Mouse (Mus musculus): ENCODE results near the gene Sult6b1. TPM values are rescaled to one million over a fixed set of nuclear protein-coding genes. Genes with fewer than 3 reads are reported as not detected.

The Sult6b1 gene
- total and polyA plus RNA-seq, 2 experiments from 2014 or later: 0.39 TPM; not detected in 1

DNA sequence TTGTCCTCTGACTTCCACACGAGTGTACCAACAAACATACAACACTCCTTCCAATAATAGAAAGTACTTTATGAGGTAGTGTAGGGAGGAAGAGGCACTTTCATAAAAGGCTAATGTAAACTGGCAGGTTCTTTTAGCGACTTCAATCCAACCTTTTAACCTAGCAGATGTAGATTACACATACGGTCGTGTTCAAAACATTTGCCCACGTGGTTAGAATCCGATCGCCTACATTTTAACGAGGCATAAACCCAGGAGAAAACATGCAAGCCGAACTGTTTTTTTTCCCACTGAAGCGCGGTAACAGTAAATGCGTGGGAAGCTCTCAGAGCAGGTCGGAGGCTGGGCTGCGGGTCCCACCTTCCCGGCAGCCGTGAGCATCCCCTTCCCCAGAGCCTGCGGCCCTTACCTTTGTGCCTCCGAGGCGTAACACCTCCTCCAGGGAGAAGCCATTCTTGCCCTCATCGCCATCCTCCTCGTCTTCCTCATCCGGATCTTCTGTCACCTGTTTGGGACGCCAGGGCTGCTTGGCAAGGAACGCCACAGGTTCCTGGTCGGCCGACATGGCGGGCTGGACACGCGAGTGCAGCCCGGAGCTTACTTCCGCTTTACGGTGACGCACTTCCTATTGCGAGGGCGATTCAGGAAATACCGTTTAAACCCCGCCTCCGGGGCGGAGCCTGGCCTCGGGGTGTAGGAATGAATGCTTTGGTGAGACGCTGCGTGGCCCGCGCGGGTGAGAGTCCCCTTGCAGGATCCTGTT is 29.9 kb upstream of the Sult6b1 start, which contains the start of the genes Cebpz and Ndufaf7:
Gene Cebpz (minus strand): TSS at position 601 of the 763 bp plus-strand sequence.
Gene Ndufaf7 (plus strand): TSS at position 671 of the 763 bp plus-strand sequence.
- under 1% methylated on average over 45 of the region's 45 CpGs for WGBS
- Histone ChIP-seq H3K9ac (replicated peaks; ENCODE audit: low read length) (peak within 1 kb of the TSS; percentile 58), H3K36me3 (ENCODE audit: insufficient read depth, low read length) (peaks cover 27% of the 10 kb centered on the region; the same call in 1 of the 2 replicates), H3K4me2 (ENCODE audit: low read depth, low read length) (peak within 1 kb of the TSS; percentile 76), H3K4me3 (ENCODE audit: low read length) (peak within 1 kb of the TSS; percentile 53), H3K9me3 (ENCODE audit: low read length) (no peaks in the 10 kb centered on the region), H3K4me1 (ENCODE audit: insufficient read depth, low read length) (0 out of 2 replicates have a peak, but pooled peaks cover 4% of the 10 kb centered on the region), H3K27me3 (ENCODE audit: insufficient read depth, low read length) (no peaks in the 10 kb centered on the region), H3K27ac (peak within 1 kb of the TSS; percentile 59)
- TF ChIP-seq CTCF (IDR thresholded peaks at IDR 0.05; ENCODE audit: low read depth): no peak
- peak; percentile 100 for ATAC-seq
- DNase-seq (ENCODE audit: low spot score): peak; percentile 99

DNA sequence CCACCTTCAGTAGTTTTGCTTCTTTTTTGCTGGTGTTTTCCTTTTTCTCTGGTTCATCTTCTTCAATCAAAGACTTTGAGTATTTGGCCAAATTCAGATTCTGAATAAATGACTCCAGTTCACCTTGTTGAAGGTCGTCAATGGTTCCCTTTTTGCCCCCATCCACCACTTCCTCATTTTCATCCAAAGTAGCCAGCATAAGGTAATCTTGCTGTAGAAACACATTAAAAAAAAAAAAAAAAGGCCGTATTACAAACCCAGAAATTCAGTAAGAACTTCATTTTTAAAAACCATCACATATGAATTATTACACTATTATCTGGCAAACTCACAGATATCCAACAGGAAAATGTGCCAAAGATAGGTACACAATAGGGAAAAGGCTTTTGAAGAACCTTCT is 29.1 kb upstream of the Sult6b1 start:
- no peak for TF ChIP-seq CTCF (IDR thresholded peaks at IDR 0.05; ENCODE audit: low read depth)
- H3K4me1 ChIP-seq (ENCODE audit: insufficient read depth, low read length): 0 out of 2 replicates have a peak, but pooled peaks cover 4% of the 10 kb centered on the region
- H3K27ac ChIP-seq: no peak overlapping the region
- no peaks in the 10 kb centered on the region for H3K27me3 ChIP-seq (ENCODE audit: insufficient read depth, low read length)
- WGBS: 86% methylated on average over 2 of the region's 2 CpGs
- DNase-seq (ENCODE audit: low spot score) (no peak), ATAC-seq (no peak)
- H3K9me3 ChIP-seq (ENCODE audit: low read length): no peaks in the 10 kb centered on the region
- H3K4me3 ChIP-seq (ENCODE audit: low read length): peak overlapping the region; percentile 53
- peaks cover 32% of the 10 kb centered on the region; the same call in 1 of the 2 replicates for H3K36me3 ChIP-seq (ENCODE audit: insufficient read depth, low read length)
- 0 out of 2 replicates have a peak overlapping the region, but pooled peaks have one; percentile 58 for H3K9ac ChIP-seq (replicated peaks; ENCODE audit: low read length)
- peak overlapping the region; percentile 76 for H3K4me2 ChIP-seq (ENCODE audit: low read depth, low read length)

DNA sequence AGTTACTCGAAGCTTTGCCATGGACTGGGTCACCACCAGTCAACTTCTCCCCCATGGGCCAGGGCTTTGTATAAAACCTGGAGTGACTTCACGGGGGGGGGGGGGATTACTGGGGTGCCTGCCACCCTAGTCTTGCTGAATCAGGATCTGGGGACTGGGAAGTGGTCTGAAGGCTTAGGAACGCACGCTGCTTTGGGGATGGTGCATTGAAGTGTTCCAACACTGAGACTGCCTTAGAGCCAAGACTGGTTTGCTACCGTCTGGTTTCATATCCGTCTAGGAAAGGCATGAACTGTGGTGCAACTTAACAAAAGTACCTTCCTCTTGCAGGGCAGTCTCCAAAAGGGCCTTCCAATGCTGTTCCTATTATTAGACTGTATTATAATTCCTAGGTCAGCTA is 10.9 kb upstream of the Sult6b1 start:
- DNase-seq (ENCODE audit: low spot score) (no peak), ATAC-seq (no peak)
- Histone ChIP-seq H3K36me3 (ENCODE audit: insufficient read depth, low read length) (peaks cover 21% of the 10 kb centered on the region; the same call in 1 of the 2 replicates), H3K9me3 (ENCODE audit: low read length) (no peaks in the 10 kb centered on the region), H3K9ac (replicated peaks; ENCODE audit: low read length) (peak overlapping the region; percentile 87; the same call in 1 of the 2 replicates), H3K4me2 (ENCODE audit: low read depth, low read length) (peak overlapping the region; percentile 89), H3K4me1 (ENCODE audit: insufficient read depth, low read length) (peaks cover 10% of the 10 kb centered on the region; the same call in 1 of the 2 replicates), H3K4me3 (ENCODE audit: low read length) (no peak overlapping the region), H3K27me3 (ENCODE audit: insufficient read depth, low read length) (no peaks in the 10 kb centered on the region), H3K27ac (no peak overlapping the region)
- TF ChIP-seq CTCF (IDR thresholded peaks at IDR 0.05; ENCODE audit: low read depth): no peak
- WGBS: 38% methylated on average over 6 of the region's 6 CpGs

DNA sequence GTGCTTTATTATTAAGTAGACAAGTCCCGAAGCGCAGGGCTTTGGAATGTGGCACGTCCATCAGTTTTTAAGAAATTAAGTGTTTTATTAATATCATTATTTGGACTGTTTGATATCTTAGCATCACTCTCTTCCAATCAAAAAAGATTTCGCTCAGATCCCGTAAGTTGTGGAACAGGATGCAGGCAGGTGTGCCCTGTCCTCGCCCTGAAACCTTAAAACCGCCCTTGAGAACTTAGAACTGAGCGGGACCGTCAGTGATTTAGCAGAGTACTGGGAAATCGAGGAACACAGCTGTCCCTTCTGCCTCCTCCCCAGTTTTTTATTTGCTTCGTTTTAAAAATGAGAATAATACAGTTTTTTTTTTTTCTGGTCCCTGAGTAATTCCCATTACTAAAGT is 10.1 kb upstream of the Sult6b1 start:
- H3K27ac ChIP-seq: peak overlapping the region; percentile 84
- peak overlapping the region; percentile 89 for H3K4me2 ChIP-seq (ENCODE audit: low read depth, low read length)
- ATAC-seq: no peak
- peak overlapping the region; percentile 72 for H3K4me3 ChIP-seq (ENCODE audit: low read length)
- peaks cover 10% of the 10 kb centered on the region; the same call in 1 of the 2 replicates for H3K4me1 ChIP-seq (ENCODE audit: insufficient read depth, low read length)
- 2% methylated on average over 11 of the region's 11 CpGs for WGBS
- no peaks in the 10 kb centered on the region for H3K27me3 ChIP-seq (ENCODE audit: insufficient read depth, low read length)
- no peak for DNase-seq (ENCODE audit: low spot score)
- no peak for TF ChIP-seq CTCF (IDR thresholded peaks at IDR 0.05; ENCODE audit: low read depth)
- H3K36me3 ChIP-seq (ENCODE audit: insufficient read depth, low read length): peaks cover 15% of the 10 kb centered on the region; the same call in 1 of the 2 replicates
- peak overlapping the region; percentile 87 for H3K9ac ChIP-seq (replicated peaks; ENCODE audit: low read length)
- no peaks in the 10 kb centered on the region for H3K9me3 ChIP-seq (ENCODE audit: low read length)

DNA sequence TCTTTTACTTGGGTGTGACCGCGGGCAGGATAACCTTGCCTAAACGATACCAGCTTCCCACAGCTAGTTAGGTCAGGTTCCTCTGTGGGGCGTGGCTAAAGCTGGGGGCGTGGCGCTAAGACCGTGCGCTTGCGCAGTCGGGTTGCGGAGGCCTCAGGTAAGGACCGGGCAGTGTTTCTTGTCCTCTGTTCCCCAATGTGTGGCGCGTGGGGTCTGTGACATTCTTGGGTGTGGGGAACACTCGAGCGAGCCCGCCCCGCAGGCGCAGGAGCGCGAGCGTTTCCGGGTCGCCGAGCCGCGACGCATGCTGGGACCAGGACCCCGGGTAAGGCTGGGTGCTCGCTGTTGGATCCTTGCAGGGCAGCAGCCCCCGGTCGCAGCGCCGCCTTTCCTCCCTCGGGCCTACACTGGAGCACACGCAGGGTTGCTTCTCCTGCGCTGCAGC is 9.6 kb upstream of the Sult6b1 start, which contains the start of gene Cebpzos:
Gene Cebpzos (plus strand): TSS at position 132 of the 445 bp plus-strand sequence.
- Histone ChIP-seq H3K9ac (replicated peaks; ENCODE audit: low read length) (peak within 1 kb of the TSS; percentile 87), H3K36me3 (ENCODE audit: insufficient read depth, low read length) (peaks cover 10% of the 10 kb centered on the region; the same call in 1 of the 2 replicates), H3K27me3 (ENCODE audit: insufficient read depth, low read length) (no peaks in the 10 kb centered on the region), H3K27ac (peak within 1 kb of the TSS; percentile 84), H3K4me2 (ENCODE audit: low read depth, low read length) (peak within 1 kb of the TSS; percentile 89), H3K4me3 (ENCODE audit: low read length) (peak within 1 kb of the TSS; percentile 72), H3K4me1 (ENCODE audit: insufficient read depth, low read length) (peaks cover 10% of the 10 kb centered on the region; the same call in 1 of the 2 replicates), H3K9me3 (ENCODE audit: low read length) (no peaks in the 10 kb centered on the region)
- DNase-seq (ENCODE audit: low spot score) (peak; percentile 94), ATAC-seq (peak; percentile 96)
- no peak; the same call in 1 of the 2 replicates for TF ChIP-seq CTCF (IDR thresholded peaks at IDR 0.05; ENCODE audit: low read depth)
- WGBS: under 1% methylated on average over 37 of the region's 37 CpGs

DNA sequence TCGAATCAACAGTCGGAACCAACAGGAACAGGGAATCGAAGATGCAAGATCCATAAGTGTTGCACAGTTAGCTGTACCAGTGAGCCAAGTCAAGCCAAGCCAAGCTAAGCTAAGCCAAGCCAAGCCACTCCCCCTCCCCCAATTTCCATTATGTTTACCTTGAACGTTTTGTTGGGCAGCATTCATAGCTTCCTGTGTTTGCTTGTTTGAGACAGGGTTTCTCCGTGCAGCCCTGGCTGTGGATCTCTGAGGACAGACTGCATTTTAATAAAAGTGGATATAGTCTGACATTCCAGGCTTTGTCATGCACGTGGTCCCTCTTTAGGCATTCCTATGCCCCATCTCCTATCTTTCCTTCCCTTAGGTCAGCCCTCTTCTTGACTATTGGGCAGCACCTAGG is 9.0 kb upstream of the Sult6b1 start:
- Histone ChIP-seq H3K36me3 (ENCODE audit: insufficient read depth, low read length) (peaks cover 5% of the 10 kb centered on the region; the same call in 1 of the 2 replicates), H3K9me3 (ENCODE audit: low read length) (no peaks in the 10 kb centered on the region), H3K9ac (replicated peaks; ENCODE audit: low read length) (peak overlapping the region; percentile 87), H3K4me2 (ENCODE audit: low read depth, low read length) (peak overlapping the region; percentile 89), H3K4me3 (ENCODE audit: low read length) (peak overlapping the region; percentile 72), H3K27ac (peak overlapping the region; percentile 84), H3K27me3 (ENCODE audit: insufficient read depth, low read length) (no peaks in the 10 kb centered on the region), H3K4me1 (ENCODE audit: insufficient read depth, low read length) (peaks cover 10% of the 10 kb centered on the region; the same call in 1 of the 2 replicates)
- 44% methylated on average over 6 of the region's 6 CpGs for WGBS
- peak; percentile 25 for ATAC-seq
- DNase-seq (ENCODE audit: low spot score): peak; percentile 32
- TF ChIP-seq CTCF (IDR thresholded peaks at IDR 0.05; ENCODE audit: low read depth): no peak

Measured in hindbrain, postnatal 0 days (tissue).